Mouse (Mus musculus): Measurements from ENCODE around the gene Hist2h2ab.

GRCm38 (mm10) chr3:96266132-96266710 is 46.6 kb downstream of the Hist2h2ab start:
- TF ChIP-seq POLR2A (IDR thresholded peaks at IDR 0.05; ENCODE audit: low read depth, low read length) (no peak), CTCF (IDR thresholded peaks at IDR 0.05; ENCODE audit: extremely low read depth, insufficient read depth, insufficient read length, insufficient replicate concordance) (no peak)

All from spleen, adult 2 months (tissue).